Mouse (Mus musculus) common myeloid progenitor, adult 5-6 weeks (primary cell): ENCODE data around the gene Plppr4. TPM values are rescaled to one million over a fixed set of nuclear protein-coding genes. Genes with fewer than 3 reads are reported as not detected.

Experiments
- ATAC-seq: replicated peaks from 2 replicates; pipeline ENCODE4 v1.8.0; 2016; ENCODE audit warnings: low read depth, mild to moderate bottlenecking, moderate TSS enrichment, inconsistent platforms; ENCODE audit not compliant: poor library complexity, severe bottlenecking
- total RNA-seq: library from RNA; stranded (forward); fragments of 200-1000, 187-1606 nt; gene quantifications from 2 replicates; pipeline ENCODE4 v1.2.3, GENCODE M21; 2017

Gene Plppr4
- not detected in 2 replicates for total RNA-seq

GRCm38 (mm10) chr3:117360528-117360927 is at the start of gene Plppr4:
Gene Plppr4 (minus strand): TSS chr3:117360876.
- ATAC-seq: no peak

GRCm38 (mm10) chr3:117405821-117406220 is 45.1 kb upstream of the Plppr4 start:
- no peak for ATAC-seq

- no peak for ATAC-seq
Measured at GRCm38 (mm10) chr3:117403740-117404139, 43.1 kb upstream of the Plppr4 start.

- ATAC-seq: no peak
Measured at GRCm38 (mm10) chr3:117366041-117366440, 5.4 kb upstream of the Plppr4 start.

- peak; percentile 69 for ATAC-seq
Measured at GRCm38 (mm10) chr3:117359686-117360521, 772 bp downstream of the Plppr4 start.

- no peak for ATAC-seq
Measured at GRCm38 (mm10) chr3:117358981-117359628, 1.6 kb downstream of the Plppr4 start.

GRCm38 (mm10) chr3:117357367-117357766 is 3.3 kb downstream of the Plppr4 start:
- no peak for ATAC-seq

GRCm38 (mm10) chr3:117353940-117354339 is 6.7 kb downstream of the Plppr4 start:
- no peak for ATAC-seq

- ATAC-seq: no peak
Measured at GRCm38 (mm10) chr3:117346351-117346750, 14.3 kb downstream of the Plppr4 start.

- no peak for ATAC-seq
Measured at GRCm38 (mm10) chr3:117331502-117331901, 29.2 kb downstream of the Plppr4 start.

GRCm38 (mm10) chr3:117329485-117329884 is 31.2 kb downstream of the Plppr4 start:
- ATAC-seq: no peak

GRCm38 (mm10) chr3:117326551-117326950 is 34.1 kb downstream of the Plppr4 start:
- ATAC-seq: no peak

- peak; percentile 92 for ATAC-seq
Measured at GRCm38 (mm10) chr3:117319671-117320070, 41.0 kb downstream of the Plppr4 start.

- no peak for ATAC-seq
Measured at GRCm38 (mm10) chr3:117313339-117313738, 47.3 kb downstream of the Plppr4 start.

- ATAC-seq: no peak
Measured at GRCm38 (mm10) chr3:117312097-117312496, 48.6 kb downstream of the Plppr4 start.

- no peak for ATAC-seq
Measured at GRCm38 (mm10) chr3:117310801-117311368, 49.8 kb downstream of the Plppr4 start.

- ATAC-seq: no peak
Measured at GRCm38 (mm10) chr3:117309580-117309910, 51.1 kb downstream of the Plppr4 start.

- peak; percentile 56 for ATAC-seq
Measured at GRCm38 (mm10) chr3:117308895-117309579, 51.6 kb downstream of the Plppr4 start.

- no peak for ATAC-seq
Measured at GRCm38 (mm10) chr3:117307555-117307954, 53.1 kb downstream of the Plppr4 start.

GRCm38 (mm10) chr3:117304037-117304436 is 56.6 kb downstream of the Plppr4 start:
- ATAC-seq: no peak
